Mouse (Mus musculus) lung, embryonic 14.5 days (tissue): Measurements from ENCODE around the gene Ap5s1. TPM values are rescaled to one million over a fixed set of nuclear protein-coding genes. Genes with fewer than 3 reads are reported as not detected.

Experiments used
- ATAC-seq: fragments of 200-750 bp; cut with Nextera tagmentation; 2 replicates; pipeline ENCODE4 v1.8.0; 2017; ENCODE audit warnings: mild to moderate bottlenecking, moderate TSS enrichment, moderate library complexity; ENCODE audit not compliant: insufficient read depth
- DNase-seq: peaks from one replicate; pipeline ENCODE4 v3.0.0-alpha.2; 2015
- H3K27ac ChIP-seq: fragments of 300-500 bp; sonication (generic); 2 replicates; pipeline ENCODE4 v1.5.1; 2014; ENCODE audit warnings: low read depth, mild to moderate bottlenecking, moderate library complexity
- H3K27me3 ChIP-seq: fragments of 300-500 bp; sonication (generic); 2 replicates; pipeline ENCODE4 v1.6.1; 2014; ENCODE audit warnings: low read length, control low read depth; ENCODE audit not compliant: insufficient read depth
- H3K36me3 ChIP-seq: fragments of 300-500 bp; sonication (generic); 2 replicates; pipeline ENCODE4 v1.6.1; 2014; ENCODE audit warnings: control low read depth; ENCODE audit not compliant: insufficient read depth
- H3K4me1 ChIP-seq: fragments of 300-500 bp; sonication (generic); 2 replicates; pipeline ENCODE4 v1.6.1; 2014; ENCODE audit warnings: antibody characterized with exemption, control low read depth; ENCODE audit not compliant: insufficient read depth
- H3K4me2 ChIP-seq: fragments of 300-500 bp; sonication (generic); 2 replicates; pipeline ENCODE4 v1.6.1; 2014; ENCODE audit warnings: mild to moderate bottlenecking
- H3K4me3 ChIP-seq: fragments of 300-500 bp; sonication (generic); 2 replicates; pipeline ENCODE4 v1.5.1; 2014; ENCODE audit warnings: low read depth, low read length
- H3K9ac ChIP-seq: fragments of 300-500 bp; sonication (generic); 2 replicates; pipeline ENCODE4 v1.6.1; 2014
- H3K9me3 ChIP-seq: fragments of 300-500 bp; sonication (generic); 2 replicates; pipeline ENCODE4 v1.6.1; 2016; ENCODE audit warnings: low read depth, low read length, control low read depth
- CTCF ChIP-seq: IDR thresholded peaks from 2 replicates; pipeline ENCODE4 v1.5.1; 2016; ENCODE audit warnings: antibody characterized with exemption, low read depth
- WGBS: fragments of 180-500 bp; shearing (Covaris S2); extraction: QIAGEN DNeasy Blood & Tissue Kit; methylation state at CpG from one replicate; pipeline ENCODE4 v1.1.7; 2014; 5-methylcytosine and 5-hydroxymethylcytosine counted together
- polyA plus RNA-seq: library from polyadenylated mRNA; unstranded; fragments of >200 nt; fragmentation: Nextera tagmentation; extraction: Ambion mirVana; gene quantifications from 2 replicates; pipeline ENCODE4 v1.2.1, GENCODE M21; 2014

Gene Ap5s1
- polyA plus RNA-seq, 1 experiment from 2014 or later, result 24.5 TPM

DNA sequence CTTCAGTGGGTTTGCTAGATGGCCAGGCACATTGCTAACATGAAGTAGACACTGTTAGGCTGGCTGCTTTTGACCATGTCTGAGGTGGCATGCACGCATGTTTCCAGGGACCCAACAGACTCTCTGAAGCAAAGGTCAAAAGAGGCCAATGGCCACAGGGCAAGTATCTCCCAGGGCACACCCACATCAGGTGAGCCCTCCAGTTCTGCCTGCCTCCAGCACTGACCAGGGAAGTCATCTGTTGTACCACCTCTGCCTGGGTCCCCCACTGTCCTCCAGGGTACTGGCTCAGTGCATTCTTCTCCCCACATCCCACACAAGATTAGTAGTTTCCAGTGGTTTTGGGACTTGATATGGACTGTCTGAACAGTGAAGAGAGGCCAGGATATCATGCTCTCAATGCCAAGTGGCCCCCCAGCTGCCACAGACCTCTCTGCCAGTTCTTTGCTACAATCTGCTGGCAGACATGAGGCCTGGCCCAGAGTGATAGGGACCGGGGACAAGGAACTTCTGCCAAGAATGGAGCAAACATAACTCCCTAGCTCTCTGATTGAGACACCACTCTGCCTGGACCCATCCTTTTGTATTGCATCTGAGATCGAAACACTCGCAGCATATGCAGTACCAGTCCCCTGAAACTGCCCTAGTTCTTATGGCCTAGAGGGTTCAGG is 2.4 kb downstream of the Ap5s1 start:
- 75% methylated on average over 4 of the region's 4 CpGs for WGBS
- H3K4me3 ChIP-seq, result peak overlapping the region; percentile 64; the same call in 1 of the 2 replicates
- peak overlapping the region; percentile 91 for H3K27ac ChIP-seq
- peak overlapping the region; percentile 79 for H3K4me2 ChIP-seq
- peaks cover 15% of the 10 kb centered on the region for H3K4me1 ChIP-seq
- peaks cover 11% of the 10 kb centered on the region; the same call in 1 of the 2 replicates for H3K36me3 ChIP-seq
- DNase-seq (no peak), ATAC-seq (no peak)
- H3K9ac ChIP-seq, result peak overlapping the region; percentile 71
- no peaks in the 10 kb centered on the region for H3K9me3 ChIP-seq
- H3K27me3 ChIP-seq, result no peaks in the 10 kb centered on the region
- TF ChIP-seq CTCF, result no peak

DNA sequence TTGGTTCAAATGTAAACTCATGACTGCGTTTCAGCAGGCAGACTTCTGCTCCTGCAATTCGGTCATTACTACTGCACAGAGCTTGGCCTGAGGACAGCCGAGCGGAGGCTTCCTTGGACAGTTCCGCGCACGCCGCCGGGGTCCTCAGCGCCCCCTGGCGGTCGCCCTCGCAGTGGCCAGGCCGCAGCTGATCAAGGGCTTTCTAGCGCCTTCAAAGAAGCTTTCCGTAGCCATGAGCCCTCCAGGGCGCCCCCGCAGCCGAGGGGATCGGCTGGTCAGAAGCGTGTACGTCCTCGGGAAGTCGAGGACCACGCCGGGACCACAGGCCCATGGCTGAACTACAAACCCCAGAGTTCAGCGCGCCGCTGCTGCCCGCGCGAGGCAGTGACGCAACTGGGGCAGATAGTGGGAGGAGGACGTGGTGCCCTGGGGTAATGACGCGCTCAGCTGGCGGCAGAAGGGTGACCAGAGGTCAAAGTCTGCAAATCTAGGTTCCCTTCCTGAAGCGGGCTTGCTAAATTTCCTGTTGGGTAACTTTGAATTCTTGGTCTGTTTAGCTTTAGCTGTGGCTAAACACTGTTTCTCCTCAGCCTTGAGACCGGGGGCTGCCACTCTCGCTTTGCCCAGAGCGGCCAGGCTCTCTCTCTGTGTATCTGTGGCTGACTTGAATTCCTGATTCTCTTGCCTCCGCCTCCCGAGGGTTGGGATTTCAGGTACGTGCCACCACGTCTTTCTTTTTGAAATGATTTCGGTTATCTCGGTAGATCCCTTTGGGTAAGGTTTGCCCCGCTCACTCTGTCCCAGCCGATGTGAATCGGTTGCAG is 3.3 kb downstream of the Ap5s1 start:
- DNase-seq (peak; percentile 97), ATAC-seq (peak; percentile 97)
- TF ChIP-seq CTCF, result peak; percentile 96
- H3K4me1 ChIP-seq, result peaks cover 8% of the 10 kb centered on the region
- H3K4me3 ChIP-seq, result peak overlapping the region; percentile 64
- H3K27me3 ChIP-seq, result no peaks in the 10 kb centered on the region
- WGBS, result under 1% methylated on average over 50 of the region's 50 CpGs
- no peaks in the 10 kb centered on the region for H3K9me3 ChIP-seq
- H3K27ac ChIP-seq, result peak overlapping the region; percentile 91
- peak overlapping the region; percentile 71 for H3K9ac ChIP-seq
- H3K36me3 ChIP-seq, result peaks cover 11% of the 10 kb centered on the region; the same call in 1 of the 2 replicates
- H3K4me2 ChIP-seq, result peak overlapping the region; percentile 79

DNA sequence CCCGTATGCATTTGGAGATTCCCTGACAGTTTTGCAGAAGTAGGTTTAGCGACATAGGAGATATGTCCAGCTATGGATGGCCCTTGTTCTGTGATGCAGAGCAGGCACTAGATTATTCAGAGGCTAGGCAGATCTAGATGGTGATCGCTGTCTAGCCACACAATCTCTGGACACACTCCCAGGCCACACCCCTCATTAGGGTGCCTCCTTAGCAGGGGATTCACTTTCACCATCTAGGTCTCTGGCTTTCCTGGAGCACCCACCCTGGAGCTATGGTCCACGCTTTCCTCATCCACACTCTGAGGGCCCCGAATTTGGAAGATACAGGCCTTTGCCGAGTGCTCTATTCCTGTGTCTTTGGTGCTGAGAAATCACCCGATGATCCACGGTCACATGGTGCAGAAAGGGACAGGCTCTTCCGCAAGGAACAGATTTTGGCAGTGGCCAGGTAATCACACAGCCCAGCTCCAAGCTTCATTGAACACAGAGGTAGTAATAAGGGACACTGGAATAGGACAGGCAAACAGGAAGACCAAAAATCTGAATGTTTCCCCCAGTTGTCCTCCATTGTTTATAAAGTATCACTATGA is 4.2 kb downstream of the Ap5s1 start:
- no peak for TF ChIP-seq CTCF

DNA sequence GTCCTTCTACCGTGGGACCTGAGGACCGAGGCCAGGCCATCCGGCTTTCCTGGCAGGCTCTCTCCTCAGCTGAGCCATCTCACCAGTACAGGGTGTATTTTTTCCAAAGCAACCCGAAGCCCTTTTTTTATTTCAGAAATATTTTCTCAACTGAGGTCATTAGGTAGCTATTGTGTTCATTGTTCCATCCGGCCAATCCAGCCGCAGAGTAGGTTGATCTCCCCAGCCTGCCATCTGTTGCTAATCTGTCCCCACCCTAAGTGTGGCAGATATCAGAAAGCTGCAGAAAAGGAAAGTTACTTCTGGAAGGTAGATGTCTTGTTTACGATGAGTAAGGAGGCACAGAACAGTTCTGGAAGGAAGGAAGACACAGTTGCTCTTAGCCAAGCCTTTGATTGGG is 6.9 kb downstream of the Ap5s1 start:
- H3K27ac ChIP-seq, result no peak overlapping the region
- WGBS, result 88% methylated on average over 7 of the region's 7 CpGs
- ATAC-seq, result no peak
- H3K9me3 ChIP-seq, result no peaks in the 10 kb centered on the region
- DNase-seq, result no peak
- no peaks in the 10 kb centered on the region for H3K27me3 ChIP-seq
- H3K36me3 ChIP-seq, result peaks cover 11% of the 10 kb centered on the region; the same call in 1 of the 2 replicates
- TF ChIP-seq CTCF, result no peak
- no peak overlapping the region for H3K4me2 ChIP-seq
- H3K4me3 ChIP-seq, result no peak overlapping the region
- no peak overlapping the region for H3K9ac ChIP-seq
- H3K4me1 ChIP-seq, result peaks cover 8% of the 10 kb centered on the region

More for the DNA sequence above, 4.2 kb downstream of the Ap5s1 start:
- Histone ChIP-seq H3K27me3 (no peaks in the 10 kb centered on the region), H3K9me3 (no peaks in the 10 kb centered on the region), H3K9ac (peak overlapping the region; percentile 71), H3K4me1 (peaks cover 8% of the 10 kb centered on the region), H3K36me3 (peaks cover 11% of the 10 kb centered on the region; the same call in 1 of the 2 replicates), H3K4me2 (peak overlapping the region; percentile 79), H3K4me3 (peak overlapping the region; percentile 64), H3K27ac (peak overlapping the region; percentile 91)
- no peak for DNase-seq
- 56% methylated on average over 9 of the region's 9 CpGs for WGBS
- no peak for ATAC-seq

DNA sequence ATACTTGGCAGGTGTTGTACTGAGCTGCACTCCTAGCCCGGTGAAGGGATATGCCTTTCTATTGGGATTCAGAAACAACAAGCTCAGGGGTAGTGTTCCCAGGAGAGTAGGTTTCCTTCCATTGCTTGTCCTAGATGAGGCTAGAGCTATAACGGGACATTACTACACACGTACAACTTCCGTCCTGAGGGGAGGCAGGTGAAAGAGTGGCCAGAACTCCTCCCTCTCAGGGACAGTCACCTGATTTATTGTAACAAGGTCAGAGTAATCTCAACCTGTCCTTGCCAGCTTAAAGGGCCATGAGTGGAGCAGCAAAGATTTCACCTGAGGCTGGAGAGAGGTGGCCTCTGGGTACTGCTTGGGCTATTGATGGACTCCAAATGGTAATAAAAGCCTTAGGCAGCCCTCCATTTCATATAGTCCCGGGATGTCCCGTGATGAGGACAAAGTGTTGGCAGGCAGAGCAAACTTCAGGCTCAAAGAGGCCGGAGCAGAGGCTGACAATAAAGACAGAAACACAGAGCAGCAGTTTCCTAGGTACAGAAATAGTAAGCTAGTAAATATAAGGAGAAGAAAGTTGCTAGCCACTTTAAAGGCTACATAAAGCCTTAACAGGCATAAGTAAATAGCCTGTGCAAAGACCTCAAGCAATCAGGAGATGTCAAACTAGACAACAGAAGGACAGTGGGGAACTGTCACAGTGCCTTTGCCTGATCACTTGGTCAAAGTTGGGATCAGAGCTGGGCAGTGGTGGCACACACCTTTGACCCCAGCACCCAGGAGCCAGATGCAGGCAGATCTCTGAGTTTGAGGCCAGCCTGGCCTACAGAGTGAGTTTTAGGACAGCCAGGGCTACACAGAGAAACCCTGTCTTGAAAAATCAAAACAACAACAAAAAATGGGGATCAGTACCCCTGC is 9.3 kb downstream of the Ap5s1 start:
- no peak overlapping the region for H3K27ac ChIP-seq

DNA sequence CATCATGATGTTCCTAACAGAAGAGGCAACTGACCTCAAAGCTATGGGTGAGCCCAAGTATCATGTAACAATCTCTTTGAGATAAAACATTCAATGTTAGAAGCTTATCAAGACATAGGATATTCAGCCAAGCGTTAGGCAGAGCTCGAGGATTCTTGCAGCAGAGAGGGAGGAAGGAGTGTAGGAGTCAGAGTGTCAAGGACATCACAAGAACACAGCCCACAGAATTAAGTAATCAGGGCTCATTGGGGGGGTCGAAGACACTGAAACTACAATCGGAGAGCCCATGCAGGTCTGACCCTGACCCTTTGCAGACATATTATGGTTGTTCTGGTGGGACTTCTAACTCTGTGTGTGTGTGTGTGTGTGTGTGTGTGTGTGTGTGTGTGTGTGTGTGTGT is 13.2 kb downstream of the Ap5s1 start:
- DNase-seq (no peak), ATAC-seq (no peak)
- 55% methylated on average over 4 of the region's 4 CpGs for WGBS
- Histone ChIP-seq H3K4me2 (no peak overlapping the region), H3K4me1 (no peaks in the 10 kb centered on the region; the same call in 1 of the 2 replicates), H3K9ac (no peak overlapping the region), H3K27me3 (no peaks in the 10 kb centered on the region), H3K36me3 (no peaks in the 10 kb centered on the region), H3K27ac (no peak overlapping the region), H3K9me3 (no peaks in the 10 kb centered on the region), H3K4me3 (no peak overlapping the region)
- no peak for TF ChIP-seq CTCF

More for the DNA sequence above, 9.3 kb downstream of the Ap5s1 start:
- Histone ChIP-seq H3K4me2 (no peak overlapping the region), H3K4me3 (no peak overlapping the region), H3K9me3 (no peaks in the 10 kb centered on the region), H3K9ac (no peak overlapping the region), H3K36me3 (peaks cover 11% of the 10 kb centered on the region; the same call in 1 of the 2 replicates), H3K27me3 (no peaks in the 10 kb centered on the region), H3K4me1 (no peaks in the 10 kb centered on the region)
- no peak for TF ChIP-seq CTCF
- ATAC-seq (no peak), DNase-seq (no peak)
- WGBS, result 79% methylated on average over 7 of the region's 7 CpGs
